Mouse (Mus musculus): Measurements from ENCODE around the gene Wbp1.

Wbp1 gene

GRCm38 (mm10) chr6:83078324-83078858 lies 43.0 kb downstream of the Wbp1 start:
- DNase-seq = peak; percentile 99

- DNase-seq = peak; percentile 47
Observed at GRCm38 (mm10) chr6:83077630-83078323, 43.6 kb downstream of the Wbp1 start, which contains the start of gene Pcgf1. Gene Pcgf1, plus strand, starts transcription at chr6:83077869.

GRCm38 (mm10) chr6:83074979-83075378 lies 46.4 kb downstream of the Wbp1 start:
- DNase-seq = no peak

DNA sequence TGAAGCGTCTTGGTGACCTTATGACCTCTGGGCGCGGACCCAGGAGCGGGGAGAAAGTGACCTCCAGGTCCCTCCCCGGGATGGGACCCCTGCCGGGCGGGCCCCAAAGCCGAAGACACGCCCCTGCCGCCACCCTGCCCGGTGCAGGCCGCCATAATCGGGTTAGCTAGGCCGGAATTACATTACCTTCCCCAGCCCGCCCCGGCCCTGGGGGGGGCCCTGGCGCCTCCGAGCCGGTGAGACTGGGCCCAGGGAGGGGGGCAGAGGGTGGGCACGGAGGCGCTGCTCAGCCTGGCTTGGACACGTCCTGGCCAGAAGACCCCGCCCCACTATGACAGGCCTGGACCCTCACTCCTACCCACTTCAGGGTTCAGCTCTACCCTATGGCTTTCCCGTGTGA lies 50.1 kb downstream of the Wbp1 start:
- no peak for DNase-seq

DNA sequence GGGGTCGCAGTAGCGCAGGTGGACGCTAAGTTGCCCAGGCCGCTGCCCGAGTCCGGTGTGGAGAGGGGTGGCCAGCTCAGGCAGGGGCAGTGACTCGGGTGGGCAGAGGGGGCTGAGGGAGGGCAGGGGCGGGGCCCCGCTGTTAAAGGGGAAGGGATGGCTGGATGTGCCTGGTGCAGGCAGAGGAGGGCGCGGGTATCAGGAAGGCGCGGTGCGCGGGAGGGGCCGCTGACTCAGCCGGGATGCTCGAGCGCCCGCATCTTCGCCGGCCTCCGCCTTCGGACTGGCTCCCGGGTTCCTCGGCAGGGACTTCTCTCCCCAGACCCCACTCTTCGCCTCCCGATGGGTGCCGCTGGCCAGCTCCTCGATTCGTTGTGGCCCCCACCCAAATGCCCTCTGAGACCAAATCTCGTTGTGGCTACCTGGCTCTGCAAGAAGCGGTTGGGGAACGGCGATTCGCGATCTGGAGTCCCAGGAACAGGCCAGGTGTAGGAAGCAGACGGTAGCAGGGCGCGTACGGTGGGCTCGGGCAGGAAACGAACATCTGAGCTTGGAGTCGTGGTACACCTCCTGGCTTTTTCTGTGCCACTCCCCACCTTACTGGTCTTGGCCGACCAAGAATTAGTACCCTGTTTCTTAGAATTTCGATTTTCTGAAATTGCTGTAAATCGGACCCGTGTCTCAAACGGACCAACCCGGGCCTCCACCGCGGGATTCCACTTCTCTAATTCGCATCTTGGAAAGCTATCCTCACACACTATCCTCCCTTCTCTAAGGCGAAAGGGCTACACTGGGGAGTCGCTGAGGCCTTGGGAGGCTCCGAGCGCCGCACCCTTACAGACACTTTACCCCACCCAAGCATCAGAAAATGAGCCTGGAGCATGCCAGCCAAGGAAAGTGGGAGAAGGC lies 50.8 kb downstream of the Wbp1 start:
- DNase-seq = no peak

- no peak for DNase-seq
Observed at GRCm38 (mm10) chr6:83070247-83070310, 51.3 kb downstream of the Wbp1 start, which contains the start of gene Tlx2. Gene Tlx2, minus strand, starts transcription at chr6:83070293.

- DNase-seq = no peak
Observed at GRCm38 (mm10) chr6:83069488-83070246, 51.7 kb downstream of the Wbp1 start.
